Mouse (Mus musculus) gastrocnemius, postnatal 4 days (tissue): ENCODE data around the gene Gm28539. TPM values are rescaled to one million over a fixed set of nuclear protein-coding genes. Genes with fewer than 3 reads are reported as not detected.
"Not testable (repeated sequence)": the region's sequence is repeated elsewhere in the genome, so short reads cannot be mapped to it uniquely, and the experiment has no call there.

Experiments used
- DNase-seq, 2 experiments: peaks; one replicate each; pipeline ENCODE4 v3.0.0; 2021 to 2022; ENCODE audit warnings: low spot score in 2 of 2, mixed read lengths in 2 of 2
- total RNA-seq, 2 experiments: library from RNA; stranded (reverse); gene quantifications; 2 replicates each; pipeline ENCODE4 v1.2.3; 2021

Gm28539 gene
- total RNA-seq, 2 experiments from 2014 or later: 4.2 TPM

GRCm38 (mm10) chr16:18952813-18953212 is 116.4 kb downstream of the Gm28539 start:
- DNase-seq: no peak

GRCm38 (mm10) chr16:18955070-18955469 is 118.7 kb downstream of the Gm28539 start:
- no peak for DNase-seq

GRCm38 (mm10) chr16:18963486-18963885 is 127.1 kb downstream of the Gm28539 start:
- DNase-seq: no peak

- DNase-seq: no peak
Observed at GRCm38 (mm10) chr16:18969420-18970128, 133.2 kb downstream of the Gm28539 start.

GRCm38 (mm10) chr16:18970837-18971236 is 134.5 kb downstream of the Gm28539 start:
- no peak for DNase-seq

GRCm38 (mm10) chr16:18975665-18976064 is 139.3 kb downstream of the Gm28539 start:
- not testable (repeated sequence) for DNase-seq

- no peak for DNase-seq
Observed at GRCm38 (mm10) chr16:18976315-18976714, 139.9 kb downstream of the Gm28539 start.

GRCm38 (mm10) chr16:18986381-18986780 is 150.0 kb downstream of the Gm28539 start:
- no peak for DNase-seq

GRCm38 (mm10) chr16:18986860-18987259 is 150.5 kb downstream of the Gm28539 start:
- DNase-seq: no peak

GRCm38 (mm10) chr16:19002610-19003389 is 166.4 kb downstream of the Gm28539 start:
- DNase-seq: not testable (repeated sequence)

GRCm38 (mm10) chr16:19003757-19004156 is 167.4 kb downstream of the Gm28539 start:
- no peak for DNase-seq

GRCm38 (mm10) chr16:19005298-19005697 is 168.9 kb downstream of the Gm28539 start:
- no peak for DNase-seq

Other genes starting within 250 kb of the Gm28539 start
- gene Tbx1, start 245.9 kb upstream of the Gm28539 start, total RNA-seq: 10 to 100 TPM in 1 of 2 experiments, 1 to 10 TPM in 1; 3.9 to 10.8 TPM
- gene Gp1bb, start 214.2 kb upstream of the Gm28539 start, total RNA-seq: under 1 TPM in 1 of 2 experiments, not detected in 1; 0.27 TPM
- gene Gm49601, start 210.2 kb upstream of the Gm28539 start, total RNA-seq: 1 to 10 TPM; 2.2 to 3.6 TPM
- 10 to 100 TPM; 11.3 to 12.9 TPM for gene Sept5, start 206.6 kb upstream of the Gm28539 start, total RNA-seq
- gene Cldn5, start 59.7 kb upstream of the Gm28539 start, total RNA-seq: 10 to 100 TPM; 47.8 to 59.5 TPM
- gene Ufd1, start 24.8 kb upstream of the Gm28539 start, total RNA-seq: 10 to 100 TPM; 55.4 to 68.1 TPM
- gene Cdc45, start 24.6 kb upstream of the Gm28539 start, total RNA-seq: 10 to 100 TPM in 1 of 2 experiments, 1 to 10 TPM in 1; 9.5 to 10.5 TPM
- 10 to 100 TPM; 14.9 to 15.9 TPM for gene 2510002D24Rik, start within 50 bp of the Gm28539 start, total RNA-seq
- gene Mrpl40, start 40.3 kb downstream of the Gm28539 start, total RNA-seq: 10 to 100 TPM; 45.8 to 47.6 TPM
- 10 to 100 TPM; 38.9 to 44.8 TPM for gene Hira, start 40.5 kb downstream of the Gm28539 start, total RNA-seq